Mouse (Mus musculus): Measurements from ENCODE around the gene Macrod2.

- no peak for TF ChIP-seq CTCF (IDR thresholded peaks at IDR 0.05; ENCODE audit: borderline replicate concordance, insufficient read depth, low read depth, low read length)
- TF ChIP-seq POLR2A (IDR thresholded peaks at IDR 0.05; ENCODE audit: borderline replicate concordance, insufficient read depth, low read length), result no peak
Observed at GRCm38 (mm10) chr2:142303912-142304182, 1908.7 kb downstream of the Macrod2 start.

All from cerebellum, adult 2 months (tissue).